Mouse (Mus musculus) liver, embryonic 11.5 days (tissue): ENCODE data around the gene Lrpap1. TPM values are rescaled to one million over a fixed set of nuclear protein-coding genes. Genes with fewer than 3 reads are reported as not detected.

Experiments
- ATAC-seq: fragments of 200-750 bp; cut with Nextera tagmentation; replicated peaks from 2 replicates; pipeline ENCODE4 v1.8.0; 2017; ENCODE audit warnings: moderate number of reproducible peaks, mild to moderate bottlenecking, moderate TSS enrichment, moderate library complexity; ENCODE audit not compliant: low FRiP score
- DNase-seq: peaks from one replicate; pipeline ENCODE4 v3.0.0-alpha.2; 2017; ENCODE audit warnings: low spot score
- H3K27ac ChIP-seq: fragments of 300-500 bp; sonication (generic); 2 replicates; pipeline ENCODE4 v1.5.1; 2014; ENCODE audit warnings: mild to moderate bottlenecking, low read depth, low read length, control low read depth
- H3K27me3 ChIP-seq: fragments of 300-500 bp; sonication (generic); replicated peaks from 2 replicates; pipeline ENCODE4 v1.6.1; 2014; ENCODE audit warnings: low read length, mixed read lengths; ENCODE audit not compliant: control insufficient read depth, insufficient read depth
- H3K36me3 ChIP-seq: fragments of 300-500 bp; sonication (generic); 2 replicates; pipeline ENCODE4 v1.6.1; 2014; ENCODE audit warnings: mild to moderate bottlenecking, low read length, moderate library complexity, mixed read lengths; ENCODE audit not compliant: control insufficient read depth, insufficient read depth
- H3K4me1 ChIP-seq: fragments of 300-500 bp; sonication (generic); replicated peaks from 2 replicates; pipeline ENCODE4 v1.6.1; 2014; ENCODE audit warnings: low read length, mixed read lengths; ENCODE audit not compliant: control insufficient read depth, insufficient read depth
- H3K4me2 ChIP-seq: fragments of 300-500 bp; sonication (generic); 2 replicates; pipeline ENCODE4 v1.6.1; 2014; ENCODE audit warnings: mild to moderate bottlenecking, control low read depth, moderate library complexity
- H3K4me3 ChIP-seq: fragments of 300-500 bp; sonication (generic); 2 replicates; pipeline ENCODE4 v1.5.1; 2014; ENCODE audit warnings: low read depth, low read length, control low read depth
- H3K9ac ChIP-seq: fragments of 300-500 bp; sonication (generic); 2 replicates; pipeline ENCODE4 v1.6.1; 2014; ENCODE audit warnings: low read depth, low read length, control low read depth
- H3K9me3 ChIP-seq: fragments of 300-500 bp; sonication (generic); 2 replicates; pipeline ENCODE4 v1.6.1; 2016; ENCODE audit warnings: low read length, inconsistent platforms, mixed read lengths; ENCODE audit not compliant: control insufficient read depth
- WGBS: fragments of 180-500 bp; shearing (Covaris S2); extraction: QIAGEN DNeasy Blood & Tissue Kit; methylation state at CpG from one replicate; pipeline ENCODE4 v1.1.7; 2014; 5-methylcytosine and 5-hydroxymethylcytosine counted together
- polyA plus RNA-seq: library from polyadenylated mRNA; unstranded; fragments of >200 nt; fragmentation: Nextera tagmentation; extraction: Ambion mirVana; gene quantifications from 2 replicates; pipeline ENCODE4 v1.2.1, GENCODE M21; 2014

Lrpap1 gene
- polyA plus RNA-seq, 1 experiment from 2014 or later, result 103 TPM

DNA sequence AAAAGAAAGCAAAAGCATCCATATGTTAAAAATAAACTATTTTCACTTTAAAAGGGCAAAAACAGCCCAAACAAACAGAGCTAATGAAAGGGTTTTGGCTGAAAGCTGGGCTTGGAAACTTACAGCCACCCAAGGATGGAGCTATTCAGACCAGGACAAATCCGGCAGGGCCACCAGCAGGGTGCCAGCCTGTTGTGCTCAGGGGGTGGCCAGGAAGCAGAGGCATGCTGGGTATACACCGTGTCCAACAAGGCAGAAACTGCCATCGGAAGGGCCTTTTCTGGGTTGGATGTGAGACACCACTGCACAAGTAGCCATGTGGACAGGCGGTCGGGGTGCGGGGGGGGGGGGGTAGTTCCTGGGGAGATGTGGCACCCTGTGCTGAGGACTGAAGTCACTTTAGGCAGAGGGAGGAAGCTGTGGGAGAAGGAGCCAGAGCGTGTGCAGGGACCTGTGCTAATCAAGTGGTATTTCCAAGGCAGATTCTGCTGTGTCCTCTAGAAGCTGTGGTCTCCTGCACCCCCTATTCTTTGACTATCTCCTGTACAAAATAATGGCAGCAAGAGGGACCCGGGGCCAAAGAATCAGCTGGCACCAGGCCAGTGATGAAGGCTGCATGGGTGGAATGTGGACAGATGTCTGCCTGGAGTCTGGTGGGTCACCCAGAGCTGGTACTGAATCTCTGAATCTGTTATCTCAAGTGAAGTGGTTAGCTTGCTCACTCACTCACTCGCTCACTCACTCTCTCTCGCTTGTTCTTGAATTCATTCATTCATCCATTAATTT, 38.1 kb upstream of the Lrpap1 start:
- no peaks in the 10 kb centered on the region for H3K9me3 ChIP-seq
- H3K27me3 ChIP-seq, result no peaks in the 10 kb centered on the region; the same call in 1 of the 2 replicates
- no peak overlapping the region for H3K9ac ChIP-seq
- H3K4me1 ChIP-seq, result peaks cover 12% of the 10 kb centered on the region
- no peak overlapping the region for H3K27ac ChIP-seq
- WGBS, result 62% methylated on average over 10 of the region's 10 CpGs
- no peaks in the 10 kb centered on the region for H3K36me3 ChIP-seq
- H3K4me2 ChIP-seq, result no peak overlapping the region
- no peak overlapping the region for H3K4me3 ChIP-seq
- DNase-seq (no peak), ATAC-seq (no peak)

DNA sequence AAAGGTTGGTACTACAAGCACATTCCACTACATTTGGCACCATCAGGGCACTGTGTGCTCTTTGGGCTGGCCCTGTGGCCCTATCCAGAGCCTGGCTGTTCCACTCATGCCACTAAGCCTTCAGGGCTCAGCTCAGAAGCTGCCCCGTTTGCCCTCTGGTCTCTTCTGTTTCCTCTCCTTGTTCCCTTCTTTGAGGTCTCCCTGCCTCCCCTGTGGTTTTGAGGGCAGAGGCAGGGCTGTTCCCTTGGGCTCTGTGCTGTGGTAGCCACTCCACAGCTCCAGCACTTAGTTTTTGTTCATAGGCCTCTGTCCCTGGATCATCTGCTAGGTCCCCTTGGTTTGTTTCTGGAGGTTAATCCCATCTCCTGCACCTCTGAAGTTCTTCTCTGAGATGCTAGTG, 37.3 kb upstream of the Lrpap1 start:
- Histone ChIP-seq H3K9ac (no peak overlapping the region), H3K36me3 (no peaks in the 10 kb centered on the region), H3K27me3 (no peaks in the 10 kb centered on the region; the same call in 1 of the 2 replicates), H3K9me3 (no peaks in the 10 kb centered on the region), H3K4me2 (no peak overlapping the region), H3K27ac (no peak overlapping the region), H3K4me1 (peaks cover 12% of the 10 kb centered on the region), H3K4me3 (no peak overlapping the region)
- no peak for ATAC-seq
- WGBS, result 30% methylated on average over 1 of the region's 1 CpGs
- DNase-seq, result no peak

DNA sequence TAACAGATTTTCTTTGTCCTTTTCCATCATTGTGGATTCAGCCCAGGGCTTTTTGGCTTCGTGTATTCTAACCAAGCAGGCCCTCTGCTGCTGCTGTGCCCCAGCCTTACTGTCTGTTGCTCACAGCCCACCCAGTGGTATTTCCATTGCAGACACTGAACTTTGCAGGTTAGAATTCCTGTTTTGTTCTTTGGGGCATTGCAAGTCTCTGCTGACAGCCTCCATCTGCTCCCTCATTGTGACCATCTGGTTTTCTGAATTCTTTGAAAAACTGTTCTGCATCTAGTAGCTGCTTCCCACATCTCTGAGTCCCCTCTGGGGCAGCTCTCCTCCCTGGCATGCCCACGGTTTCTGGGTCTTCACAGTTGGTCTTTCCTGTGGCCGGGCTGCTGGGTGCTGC, 35.8 kb upstream of the Lrpap1 start:
- Histone ChIP-seq H3K4me3 (no peak overlapping the region), H3K27ac (no peak overlapping the region), H3K4me1 (no peaks in the 10 kb centered on the region), H3K9ac (no peak overlapping the region), H3K36me3 (no peaks in the 10 kb centered on the region), H3K4me2 (no peak overlapping the region), H3K27me3 (no peaks in the 10 kb centered on the region; the same call in 1 of the 2 replicates), H3K9me3 (no peaks in the 10 kb centered on the region)
- ATAC-seq, result no peak
- 47% methylated on average over 3 of the region's 3 CpGs for WGBS
- no peak for DNase-seq

DNA sequence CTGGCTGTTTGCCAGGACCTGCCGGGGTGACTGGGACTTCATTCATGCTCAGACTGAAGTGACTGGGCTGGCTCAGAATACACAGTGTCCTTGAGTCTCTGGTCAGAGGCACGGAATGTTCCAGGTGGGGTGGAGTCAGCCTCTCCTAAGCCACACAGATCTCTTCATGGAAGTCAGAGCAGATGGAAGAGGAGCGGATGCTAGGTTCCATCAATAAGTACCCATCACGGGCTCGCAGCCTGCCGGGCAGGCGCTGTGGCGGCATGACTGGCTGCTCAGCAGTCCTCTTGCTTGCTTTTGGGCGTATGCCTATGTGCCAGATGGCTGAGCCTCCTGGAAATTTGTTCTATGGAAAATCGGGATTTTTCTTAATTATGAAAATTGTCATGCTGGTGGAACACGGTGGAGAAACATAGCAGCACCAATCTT, 32.6 kb upstream of the Lrpap1 start:
- Histone ChIP-seq H3K9ac (no peak overlapping the region), H3K4me2 (no peak overlapping the region), H3K4me1 (no peaks in the 10 kb centered on the region), H3K27ac (no peak overlapping the region), H3K27me3 (no peaks in the 10 kb centered on the region; the same call in 1 of the 2 replicates), H3K9me3 (no peaks in the 10 kb centered on the region), H3K36me3 (no peaks in the 10 kb centered on the region), H3K4me3 (no peak overlapping the region)
- 81% methylated on average over 11 of the region's 11 CpGs for WGBS
- ATAC-seq (no peak), DNase-seq (no peak)

DNA sequence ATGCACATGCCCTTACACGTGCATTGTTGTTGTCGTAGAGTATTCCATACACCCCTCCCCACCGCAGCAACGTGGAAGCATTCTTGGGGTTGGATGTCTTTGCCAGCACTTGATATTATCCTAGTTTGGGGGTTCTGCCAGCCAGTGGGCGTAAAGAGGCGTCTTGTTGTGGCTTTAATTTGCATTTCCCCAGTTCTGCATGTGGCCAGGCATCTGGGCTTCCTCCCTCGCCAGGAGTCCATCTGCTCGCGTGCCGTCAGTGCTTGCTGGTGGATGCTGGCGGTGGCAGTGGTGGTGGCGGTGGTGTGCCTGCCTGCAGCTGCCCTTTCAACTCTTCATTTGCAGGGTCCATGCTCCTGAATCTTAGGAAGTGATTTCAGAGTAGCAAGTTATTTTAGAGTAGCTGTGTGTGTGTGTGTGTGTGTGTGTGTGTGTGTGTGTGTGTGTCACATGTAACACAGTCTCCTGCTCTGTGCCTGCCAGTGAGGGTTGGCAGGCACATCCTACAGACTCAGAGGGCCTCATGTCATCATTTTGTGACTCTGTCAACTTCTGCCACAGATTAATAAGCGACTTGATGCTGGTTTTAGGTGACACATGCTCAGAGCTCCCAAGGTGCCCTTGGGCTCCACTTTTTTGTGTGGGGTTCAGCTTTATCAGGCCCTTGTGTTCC, 32.1 kb upstream of the Lrpap1 start:
- no peak overlapping the region for H3K4me2 ChIP-seq
- no peaks in the 10 kb centered on the region for H3K4me1 ChIP-seq
- H3K9me3 ChIP-seq, result no peaks in the 10 kb centered on the region
- no peak overlapping the region for H3K4me3 ChIP-seq
- no peak overlapping the region for H3K27ac ChIP-seq
- ATAC-seq (no peak), DNase-seq (no peak)
- H3K27me3 ChIP-seq, result no peaks in the 10 kb centered on the region; the same call in 1 of the 2 replicates
- WGBS, result 70% methylated on average over 13 of the region's 13 CpGs
- H3K36me3 ChIP-seq, result no peaks in the 10 kb centered on the region
- no peak overlapping the region for H3K9ac ChIP-seq

DNA sequence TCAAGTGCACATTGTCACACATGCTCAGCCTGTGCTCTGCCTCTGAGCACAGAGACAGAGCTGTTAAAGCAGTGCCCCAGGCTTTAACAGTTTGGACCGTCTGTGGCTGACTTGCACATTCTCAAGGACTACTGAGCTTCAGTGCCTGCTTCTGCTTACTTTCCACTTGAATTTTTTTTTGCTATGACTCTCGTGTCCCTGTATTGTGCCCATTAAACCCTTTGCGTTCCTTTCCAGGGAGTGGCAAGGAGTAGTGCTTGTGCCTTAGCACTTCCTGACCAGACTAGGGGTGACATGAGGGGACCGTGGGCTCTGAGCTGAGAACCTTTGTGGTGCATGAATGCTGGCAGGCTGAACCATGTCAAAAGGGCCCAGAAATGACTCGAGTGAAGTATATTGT, 30.3 kb upstream of the Lrpap1 start:
- Histone ChIP-seq H3K9ac (no peak overlapping the region), H3K4me1 (no peaks in the 10 kb centered on the region; the same call in 1 of the 2 replicates), H3K4me2 (no peak overlapping the region), H3K27ac (no peak overlapping the region), H3K9me3 (no peaks in the 10 kb centered on the region), H3K36me3 (no peaks in the 10 kb centered on the region), H3K4me3 (no peak overlapping the region), H3K27me3 (no peaks in the 10 kb centered on the region; the same call in 1 of the 2 replicates)
- DNase-seq (no peak), ATAC-seq (no peak)
- WGBS, result 72% methylated on average over 5 of the region's 5 CpGs

DNA sequence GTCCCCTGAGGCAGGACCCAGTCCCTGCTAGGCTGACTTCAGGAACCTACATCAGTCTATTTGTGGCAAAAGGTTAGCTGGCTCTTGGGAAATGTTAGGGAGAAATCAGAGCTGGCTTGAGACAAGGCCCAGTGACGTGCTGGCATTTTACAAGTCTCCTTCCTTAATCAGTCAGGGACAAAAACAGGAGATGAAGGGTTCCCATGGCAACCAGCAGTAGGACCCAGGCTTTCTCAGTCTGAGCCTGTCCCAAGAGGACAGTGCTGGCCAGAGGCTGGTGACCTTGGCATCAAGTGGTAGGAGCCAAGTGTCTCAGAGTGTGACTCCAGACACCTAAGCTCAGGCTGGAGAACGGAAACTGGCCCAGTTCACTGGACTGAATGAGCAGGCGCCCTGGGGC, 28.7 kb upstream of the Lrpap1 start:
- no peak overlapping the region for H3K4me2 ChIP-seq
- DNase-seq (no peak), ATAC-seq (no peak)
- H3K36me3 ChIP-seq, result no peaks in the 10 kb centered on the region
- H3K4me1 ChIP-seq, result no peaks in the 10 kb centered on the region; the same call in 1 of the 2 replicates
- H3K27ac ChIP-seq, result no peak overlapping the region
- 70% methylated on average over 3 of the region's 3 CpGs for WGBS
- no peak overlapping the region for H3K9ac ChIP-seq
- no peak overlapping the region for H3K4me3 ChIP-seq
- no peaks in the 10 kb centered on the region; the same call in 1 of the 2 replicates for H3K27me3 ChIP-seq
- H3K9me3 ChIP-seq, result no peaks in the 10 kb centered on the region

DNA sequence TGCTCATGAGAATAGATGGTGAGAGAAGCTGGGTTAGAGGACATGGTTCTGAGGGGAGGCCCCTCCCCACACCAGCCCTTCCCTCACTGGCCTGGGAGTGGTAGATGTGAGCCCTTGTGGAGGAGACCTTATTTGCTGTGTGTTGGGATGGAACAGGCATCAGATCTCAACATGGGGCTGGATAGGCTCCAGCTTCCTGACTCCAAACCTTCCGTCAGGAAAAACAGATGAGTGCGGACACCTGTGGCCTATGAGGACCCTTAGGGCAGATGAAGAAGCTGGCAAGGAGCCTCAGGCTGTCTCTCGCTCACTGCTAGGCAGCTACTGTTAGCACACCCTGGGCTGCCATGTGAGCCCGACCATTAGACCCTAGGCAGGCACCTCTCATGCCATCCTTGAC, 27.9 kb upstream of the Lrpap1 start:
- H3K4me2 ChIP-seq, result no peak overlapping the region
- H3K4me3 ChIP-seq, result no peak overlapping the region
- ATAC-seq, result no peak
- H3K27ac ChIP-seq, result no peak overlapping the region
- H3K9ac ChIP-seq, result no peak overlapping the region
- H3K9me3 ChIP-seq, result no peaks in the 10 kb centered on the region
- no peaks in the 10 kb centered on the region for H3K27me3 ChIP-seq
- 84% methylated on average over 4 of the region's 4 CpGs for WGBS
- no peak for DNase-seq
- no peaks in the 10 kb centered on the region; the same call in 1 of the 2 replicates for H3K4me1 ChIP-seq
- no peaks in the 10 kb centered on the region for H3K36me3 ChIP-seq
